Mouse (Mus musculus): Measurements from ENCODE around the gene Rerg. TPM values are rescaled to one million over a fixed set of nuclear protein-coding genes. Genes with fewer than 3 reads are reported as not detected.
A peak's percentile ranks its signal among the peaks of the same experiment; 100 is the strongest.

Gene Rerg
- polyA plus RNA-seq, 1 experiment from 2014 or later = 16.2 TPM

DNA sequence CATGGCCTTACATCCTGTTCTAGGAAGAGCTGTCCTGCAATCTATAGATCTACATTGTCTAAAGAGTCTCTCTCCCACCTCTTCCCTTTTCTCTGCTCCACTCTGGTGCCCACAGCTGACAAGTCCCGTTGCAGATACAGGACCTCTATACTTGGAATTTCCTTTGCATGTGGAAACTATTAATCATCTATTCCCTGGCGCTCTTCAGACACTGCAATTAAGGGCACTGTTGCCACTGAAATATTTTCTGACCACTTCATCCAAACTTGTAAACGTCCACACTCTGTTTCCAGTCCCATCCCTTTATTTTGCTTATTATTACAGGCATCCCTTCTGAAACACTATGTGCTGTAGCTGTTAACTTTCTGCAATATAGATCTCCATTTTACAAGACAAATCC is 31.9 kb downstream of the Rerg start:
- WGBS = 38% methylated on average over 3 of the region's 3 CpGs
- Histone ChIP-seq H3K4me2 (replicated peaks; ENCODE audit: low read depth, low read length) (no peak overlapping the region), H3K27me3 (ENCODE audit: insufficient read depth, low read length) (no peaks in the 10 kb centered on the region), H3K36me3 (ENCODE audit: insufficient read depth, low read length) (no peaks in the 10 kb centered on the region), H3K9me3 (ENCODE audit: low read length) (no peaks in the 10 kb centered on the region), H3K9ac (replicated peaks; ENCODE audit: low read length) (no peak overlapping the region), H3K4me3 (ENCODE audit: low read length) (no peak overlapping the region), H3K27ac (ENCODE audit: low read length) (no peak overlapping the region), H3K4me1 (ENCODE audit: insufficient read depth, low read length) (peaks cover 33% of the 10 kb centered on the region)
- no peak for ATAC-seq (ENCODE audit: low FRiP score, low TSS enrichment)

DNA sequence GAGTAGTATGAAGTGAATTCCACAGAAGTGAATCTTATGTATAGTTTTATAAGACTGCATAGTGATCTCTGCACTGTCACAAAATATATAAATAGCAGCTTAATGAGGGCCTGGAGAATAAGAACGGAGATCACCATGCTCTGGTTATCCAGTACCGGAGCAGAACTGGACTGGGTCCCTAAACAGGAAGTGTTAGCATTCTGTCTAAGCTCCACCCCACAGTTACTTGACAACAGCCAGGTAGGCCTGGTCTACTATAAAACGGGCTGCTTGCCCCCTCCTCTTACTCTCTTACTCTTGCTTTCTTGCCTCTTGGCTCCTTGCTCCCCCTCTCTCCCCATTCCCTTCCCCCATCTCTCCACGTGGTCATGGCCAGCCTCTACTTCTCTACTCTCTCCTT is 33.9 kb downstream of the Rerg start:
- 80% methylated on average over 4 of the region's 4 CpGs for WGBS
- ATAC-seq (ENCODE audit: low FRiP score, low TSS enrichment) = no peak
- H3K27ac ChIP-seq (ENCODE audit: low read length) = no peak overlapping the region

DNA sequence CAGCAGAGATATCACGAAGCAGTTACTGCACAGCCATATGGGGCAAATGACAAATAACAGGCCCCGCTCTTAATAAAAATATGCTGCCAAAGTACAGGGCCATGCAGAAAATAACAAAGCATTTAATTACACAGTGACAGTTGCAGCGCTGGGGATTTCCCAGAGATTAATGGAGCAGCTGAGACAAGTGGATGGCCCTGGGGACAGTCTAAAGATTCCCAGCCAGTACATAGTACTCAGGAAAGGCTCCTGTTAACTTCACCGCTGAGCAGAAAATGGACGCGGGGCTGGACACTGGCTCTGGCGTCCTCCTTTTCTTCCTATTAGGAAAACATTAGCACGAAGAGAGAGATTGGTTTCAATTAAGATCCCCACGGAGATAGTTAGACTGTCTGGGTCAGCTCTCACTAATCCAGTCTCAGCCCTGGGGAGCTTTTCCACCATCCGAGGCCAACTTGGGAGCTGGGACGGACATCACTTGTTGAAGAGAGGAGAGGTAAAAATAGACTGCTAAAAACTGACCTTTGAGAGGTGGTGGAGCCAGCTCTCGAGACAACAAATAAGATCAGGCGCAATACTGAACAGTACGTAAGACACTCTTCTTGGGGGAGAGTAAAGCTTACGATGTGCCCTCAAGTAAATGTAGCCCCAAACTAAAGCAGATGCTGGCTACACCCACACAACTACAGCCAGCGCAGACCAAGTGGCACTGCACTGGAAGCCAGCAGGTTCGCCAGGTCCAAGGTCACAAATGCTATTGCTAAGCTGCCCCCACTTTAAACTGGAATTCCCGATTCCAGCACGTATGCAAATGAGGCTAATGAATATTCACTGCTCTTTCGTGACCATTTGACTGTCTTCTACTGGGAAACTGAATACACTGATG is 34.5 kb downstream of the Rerg start:
- ATAC-seq (ENCODE audit: low FRiP score, low TSS enrichment) = peak; percentile 72
- peak overlapping the region; percentile 59 for H3K27ac ChIP-seq (ENCODE audit: low read length)
- H3K36me3 ChIP-seq (ENCODE audit: insufficient read depth, low read length) = no peaks in the 10 kb centered on the region
- WGBS = 45% methylated on average over 20 of the region's 20 CpGs
- H3K4me3 ChIP-seq (ENCODE audit: low read length) = no peak overlapping the region
- H3K27me3 ChIP-seq (ENCODE audit: insufficient read depth, low read length) = no peaks in the 10 kb centered on the region
- 0 out of 2 replicates have a peak overlapping the region, but pooled peaks have one; percentile 17 for H3K9ac ChIP-seq (replicated peaks; ENCODE audit: low read length)
- H3K4me1 ChIP-seq (ENCODE audit: insufficient read depth, low read length) = peaks cover 27% of the 10 kb centered on the region
- no peaks in the 10 kb centered on the region for H3K9me3 ChIP-seq (ENCODE audit: low read length)
- no peak overlapping the region; the same call in 1 of the 2 replicates for H3K4me2 ChIP-seq (replicated peaks; ENCODE audit: low read depth, low read length)

More for the DNA sequence above, 33.9 kb downstream of the Rerg start:
- no peak overlapping the region for H3K9ac ChIP-seq (replicated peaks; ENCODE audit: low read length)
- no peaks in the 10 kb centered on the region for H3K27me3 ChIP-seq (ENCODE audit: insufficient read depth, low read length)
- no peak overlapping the region for H3K4me3 ChIP-seq (ENCODE audit: low read length)
- H3K4me2 ChIP-seq (replicated peaks; ENCODE audit: low read depth, low read length) = no peak overlapping the region
- no peaks in the 10 kb centered on the region for H3K36me3 ChIP-seq (ENCODE audit: insufficient read depth, low read length)
- peaks cover 24% of the 10 kb centered on the region for H3K4me1 ChIP-seq (ENCODE audit: insufficient read depth, low read length)
- H3K9me3 ChIP-seq (ENCODE audit: low read length) = no peaks in the 10 kb centered on the region

DNA sequence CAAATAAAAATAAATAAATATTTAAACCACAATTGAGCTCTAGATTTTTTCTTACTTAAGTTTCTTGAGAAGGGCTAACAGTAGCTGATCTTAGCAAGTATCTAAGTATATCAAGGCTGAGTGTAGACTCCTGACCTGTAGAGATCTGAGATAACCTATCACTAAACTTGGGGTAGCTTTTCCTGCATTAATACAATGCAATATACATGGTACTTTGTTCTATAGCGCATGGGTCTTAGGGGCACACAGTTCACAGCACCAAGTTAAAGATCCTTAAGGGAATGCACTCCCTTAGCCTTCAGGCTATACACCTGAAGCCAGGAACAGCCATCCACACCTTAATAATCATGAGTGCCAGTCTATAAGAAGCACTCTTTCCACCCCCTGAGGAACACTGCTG is 38.5 kb downstream of the Rerg start:
- no peaks in the 10 kb centered on the region for H3K36me3 ChIP-seq (ENCODE audit: insufficient read depth, low read length)
- 86% methylated on average over 1 of the region's 1 CpGs for WGBS
- H3K4me3 ChIP-seq (ENCODE audit: low read length) = no peak overlapping the region
- no peak overlapping the region for H3K27ac ChIP-seq (ENCODE audit: low read length)
- H3K27me3 ChIP-seq (ENCODE audit: insufficient read depth, low read length) = no peaks in the 10 kb centered on the region
- H3K9me3 ChIP-seq (ENCODE audit: low read length) = no peaks in the 10 kb centered on the region
- ATAC-seq (ENCODE audit: low FRiP score, low TSS enrichment) = no peak
- H3K4me1 ChIP-seq (ENCODE audit: insufficient read depth, low read length) = peaks cover 34% of the 10 kb centered on the region
- H3K4me2 ChIP-seq (replicated peaks; ENCODE audit: low read depth, low read length) = no peak overlapping the region
- H3K9ac ChIP-seq (replicated peaks; ENCODE audit: low read length) = no peak overlapping the region

DNA sequence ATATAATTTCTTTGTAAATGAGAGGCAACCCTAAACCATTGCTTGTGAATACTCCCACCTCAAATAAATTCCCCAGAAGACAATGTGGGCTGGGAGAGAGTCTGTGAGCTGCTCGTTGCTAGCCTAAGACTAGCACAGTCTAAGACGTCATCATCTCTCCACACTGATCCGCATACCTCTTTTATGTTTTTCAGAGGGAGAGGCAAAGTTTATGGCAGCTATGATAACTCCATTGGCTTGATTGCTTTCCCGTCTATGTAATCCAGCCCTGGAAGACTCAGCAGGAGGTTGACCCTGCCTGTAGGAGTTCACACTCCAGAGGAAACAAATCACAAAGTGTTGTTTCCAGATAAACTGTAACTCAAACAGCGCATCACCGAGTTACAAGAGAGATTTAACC is 38.9 kb downstream of the Rerg start:
- H3K9ac ChIP-seq (replicated peaks; ENCODE audit: low read length) = no peak overlapping the region

DNA sequence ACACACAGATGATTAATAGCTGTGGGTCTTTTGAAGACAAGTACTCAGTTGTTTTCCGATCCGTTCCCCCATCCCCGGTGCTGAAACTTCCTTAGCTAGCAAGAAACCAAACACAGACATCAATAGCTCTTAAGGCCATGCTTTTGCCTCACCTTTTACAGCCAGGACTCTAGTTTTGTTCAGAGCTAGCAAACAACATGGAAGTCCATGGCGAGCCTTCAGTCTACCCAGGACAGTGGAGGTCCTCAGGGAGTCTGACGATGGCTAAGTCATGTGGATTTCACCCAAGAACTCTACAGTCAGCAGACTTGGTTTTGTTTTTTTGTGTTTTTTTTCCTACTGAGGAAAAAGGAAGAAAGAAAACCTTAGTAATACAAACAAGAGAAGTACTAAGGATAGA is 43.4 kb downstream of the Rerg start:
- H3K4me2 ChIP-seq (replicated peaks; ENCODE audit: low read depth, low read length) = no peak overlapping the region
- no peaks in the 10 kb centered on the region for H3K9me3 ChIP-seq (ENCODE audit: low read length)
- no peaks in the 10 kb centered on the region for H3K27me3 ChIP-seq (ENCODE audit: insufficient read depth, low read length)
- WGBS = 39% methylated on average over 5 of the region's 5 CpGs
- no peaks in the 10 kb centered on the region for H3K36me3 ChIP-seq (ENCODE audit: insufficient read depth, low read length)
- H3K4me3 ChIP-seq (ENCODE audit: low read length) = no peak overlapping the region
- no peak for ATAC-seq (ENCODE audit: low FRiP score, low TSS enrichment)
- H3K4me1 ChIP-seq (ENCODE audit: insufficient read depth, low read length) = peaks cover 38% of the 10 kb centered on the region
- peak overlapping the region; percentile 74; the same call in 1 of the 2 replicates for H3K27ac ChIP-seq (ENCODE audit: low read length)
- no peak overlapping the region for H3K9ac ChIP-seq (replicated peaks; ENCODE audit: low read length)

More for the DNA sequence above, 38.9 kb downstream of the Rerg start:
- H3K9me3 ChIP-seq (ENCODE audit: low read length) = no peaks in the 10 kb centered on the region
- ATAC-seq (ENCODE audit: low FRiP score, low TSS enrichment) = peak; percentile 29; the same call in 1 of the 2 replicates
- no peaks in the 10 kb centered on the region for H3K27me3 ChIP-seq (ENCODE audit: insufficient read depth, low read length)
- H3K36me3 ChIP-seq (ENCODE audit: insufficient read depth, low read length) = no peaks in the 10 kb centered on the region
- no peak overlapping the region for H3K4me2 ChIP-seq (replicated peaks; ENCODE audit: low read depth, low read length)
- WGBS = 16% methylated on average over 6 of the region's 6 CpGs
- peaks cover 34% of the 10 kb centered on the region for H3K4me1 ChIP-seq (ENCODE audit: insufficient read depth, low read length)
- H3K4me3 ChIP-seq (ENCODE audit: low read length) = no peak overlapping the region
- H3K27ac ChIP-seq (ENCODE audit: low read length) = no peak overlapping the region

DNA sequence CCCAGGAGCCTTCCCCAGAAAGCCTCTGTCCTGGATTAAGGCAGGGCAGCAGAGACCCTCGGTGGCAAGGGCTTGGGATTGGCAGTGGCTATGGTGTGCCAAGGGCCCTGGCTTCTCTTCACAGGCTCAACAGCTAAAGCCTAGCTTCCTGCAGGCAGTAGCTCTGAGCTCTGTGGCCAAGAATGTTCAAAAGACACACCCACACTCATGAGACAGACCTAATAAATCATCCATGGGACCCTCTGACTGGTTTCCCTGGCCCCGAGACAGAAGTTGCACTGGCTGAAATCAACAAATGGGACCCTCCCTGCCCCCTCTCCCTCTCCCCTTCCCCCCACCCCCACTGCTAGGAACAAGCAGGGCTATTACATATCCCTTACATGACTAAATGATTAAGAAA is 44.1 kb downstream of the Rerg start:
- peak; percentile 95 for ATAC-seq (ENCODE audit: low FRiP score, low TSS enrichment)
- WGBS = 14% methylated on average over 2 of the region's 2 CpGs
- Histone ChIP-seq H3K9me3 (ENCODE audit: low read length) (no peaks in the 10 kb centered on the region), H3K4me2 (replicated peaks; ENCODE audit: low read depth, low read length) (no peak overlapping the region), H3K4me3 (ENCODE audit: low read length) (no peak overlapping the region), H3K27me3 (ENCODE audit: insufficient read depth, low read length) (no peaks in the 10 kb centered on the region), H3K4me1 (ENCODE audit: insufficient read depth, low read length) (peaks cover 31% of the 10 kb centered on the region), H3K36me3 (ENCODE audit: insufficient read depth, low read length) (no peaks in the 10 kb centered on the region), H3K27ac (ENCODE audit: low read length) (peak overlapping the region; percentile 74), H3K9ac (replicated peaks; ENCODE audit: low read length) (peak overlapping the region; percentile 5; the same call in 1 of the 2 replicates)

DNA sequence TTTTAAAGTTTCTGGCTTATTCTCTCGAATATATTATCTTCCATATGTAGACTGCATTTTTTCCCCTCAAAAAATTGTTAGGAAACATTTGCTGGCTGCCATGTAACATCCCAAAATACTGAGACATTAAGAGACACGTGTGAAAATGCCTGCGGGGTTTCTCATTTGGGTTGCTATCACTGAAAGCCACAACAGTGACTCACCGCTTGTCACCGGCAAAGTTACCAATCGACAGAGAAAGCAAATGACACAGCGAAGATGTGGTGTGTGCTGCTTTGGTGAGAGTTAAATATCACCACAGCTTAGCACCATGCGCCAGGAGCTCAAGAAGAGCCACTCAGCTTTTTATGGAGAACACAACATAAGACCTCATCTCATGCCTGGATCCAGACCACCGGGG is 44.9 kb downstream of the Rerg start:
- no peak overlapping the region for H3K4me3 ChIP-seq (ENCODE audit: low read length)
- ATAC-seq (ENCODE audit: low FRiP score, low TSS enrichment) = no peak
- H3K36me3 ChIP-seq (ENCODE audit: insufficient read depth, low read length) = no peaks in the 10 kb centered on the region
- H3K4me2 ChIP-seq (replicated peaks; ENCODE audit: low read depth, low read length) = no peak overlapping the region
- H3K9me3 ChIP-seq (ENCODE audit: low read length) = no peaks in the 10 kb centered on the region
- H3K9ac ChIP-seq (replicated peaks; ENCODE audit: low read length) = no peak overlapping the region
- H3K27me3 ChIP-seq (ENCODE audit: insufficient read depth, low read length) = no peaks in the 10 kb centered on the region
- peak overlapping the region; percentile 74; the same call in 1 of the 2 replicates for H3K27ac ChIP-seq (ENCODE audit: low read length)
- peaks cover 27% of the 10 kb centered on the region for H3K4me1 ChIP-seq (ENCODE audit: insufficient read depth, low read length)
- WGBS = 81% methylated on average over 9 of the region's 9 CpGs

DNA sequence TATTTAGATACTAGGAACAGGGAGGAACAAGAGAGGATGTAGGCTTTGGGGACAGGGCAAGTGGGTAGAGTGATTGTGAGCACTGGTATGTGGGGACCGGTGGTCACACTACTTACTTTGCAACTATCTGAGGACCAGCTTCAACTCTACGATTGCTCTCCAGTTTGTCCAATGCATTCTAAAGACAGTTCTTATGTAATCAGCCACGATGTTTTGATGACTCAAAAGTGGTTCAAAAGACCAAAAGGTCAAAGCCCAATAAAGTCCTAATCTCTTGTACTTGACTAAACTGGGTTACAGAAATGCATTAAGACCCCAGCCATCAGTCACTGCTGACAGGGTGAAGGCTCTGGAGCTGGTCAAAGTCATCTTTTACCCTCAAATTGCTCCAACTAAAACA is 45.3 kb downstream of the Rerg start:
- Histone ChIP-seq H3K4me3 (ENCODE audit: low read length) (no peak overlapping the region), H3K27ac (ENCODE audit: low read length) (no peak overlapping the region), H3K36me3 (ENCODE audit: insufficient read depth, low read length) (no peaks in the 10 kb centered on the region), H3K9me3 (ENCODE audit: low read length) (no peaks in the 10 kb centered on the region), H3K27me3 (ENCODE audit: insufficient read depth, low read length) (no peaks in the 10 kb centered on the region), H3K9ac (replicated peaks; ENCODE audit: low read length) (no peak overlapping the region), H3K4me2 (replicated peaks; ENCODE audit: low read depth, low read length) (no peak overlapping the region), H3K4me1 (ENCODE audit: insufficient read depth, low read length) (peaks cover 27% of the 10 kb centered on the region)
- 68% methylated on average over 3 of the region's 3 CpGs for WGBS
- ATAC-seq (ENCODE audit: low FRiP score, low TSS enrichment) = no peak

DNA sequence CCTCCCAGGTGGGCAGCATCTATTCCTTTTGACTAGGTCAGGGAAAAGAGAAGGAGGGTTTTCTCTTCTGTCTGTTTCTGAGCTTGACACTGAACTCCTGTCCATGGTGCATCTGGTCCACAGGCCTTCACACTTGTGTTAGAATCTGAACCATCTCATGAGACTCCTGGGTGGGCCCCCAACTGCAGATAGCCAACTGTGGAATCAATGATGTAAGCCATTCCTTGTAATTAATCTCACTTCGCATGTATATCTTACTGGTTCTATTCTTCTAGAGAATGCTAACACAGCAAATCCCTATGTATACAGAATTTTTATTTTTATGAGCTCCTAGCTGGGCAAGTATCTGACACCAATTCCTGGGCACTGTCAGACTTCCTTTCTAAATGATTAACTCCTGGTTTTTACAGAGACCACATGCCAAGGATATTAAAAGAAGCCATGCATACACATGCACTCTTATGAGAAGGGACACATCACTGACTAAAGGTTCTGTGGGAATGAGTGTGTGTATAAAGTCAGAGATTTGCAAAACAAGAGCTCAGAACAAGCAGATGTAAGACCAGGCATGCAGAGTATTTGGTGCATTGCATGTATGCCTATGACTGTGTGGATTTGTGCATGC is 53.3 kb downstream of the Rerg start:
- ATAC-seq (ENCODE audit: low FRiP score, low TSS enrichment) = no peak
- WGBS = 77% methylated on average over 1 of the region's 1 CpGs
- Histone ChIP-seq H3K27me3 (ENCODE audit: insufficient read depth, low read length) (no peaks in the 10 kb centered on the region), H3K36me3 (ENCODE audit: insufficient read depth, low read length) (no peaks in the 10 kb centered on the region), H3K4me2 (replicated peaks; ENCODE audit: low read depth, low read length) (no peak overlapping the region), H3K4me3 (ENCODE audit: low read length) (no peak overlapping the region), H3K4me1 (ENCODE audit: insufficient read depth, low read length) (peaks cover 7% of the 10 kb centered on the region; the same call in 1 of the 2 replicates), H3K9me3 (ENCODE audit: low read length) (no peaks in the 10 kb centered on the region), H3K27ac (ENCODE audit: low read length) (no peak overlapping the region), H3K9ac (replicated peaks; ENCODE audit: low read length) (no peak overlapping the region)

Measured in kidney, embryonic 16.5 days (tissue).